Mouse (Mus musculus) testis, adult 10 weeks (tissue): ENCODE data around the gene 4932411N23Rik. TPM values are rescaled to one million over a fixed set of nuclear protein-coding genes. Genes with fewer than 3 reads are reported as not detected.

Experiments used
- polyA plus RNA-seq: library from polyadenylated mRNA; stranded (reverse); fragments of 350-450 nt; fragmentation: Illumina TruSeq; extraction: RNeasy Lipid Tissue Mini Kit (QIAGEN cat#74804); gene quantifications from one replicate; pipeline ENCODE4 v1.2.3, GENCODE M21; 2014; ENCODE audit warnings: low read depth, low replicate concordance

The 4932411N23Rik gene
- polyA plus RNA-seq: 29.7 TPM

GRCm38 (mm10) chrX:126815768-126816167, at the start of gene 4932411N23Rik:
TSS of gene 4932411N23Rik (minus strand) at chrX:126815868.

Other genes starting within 250 kb of the 4932411N23Rik start
- 40.9 TPM for gene Gm382, start 224.1 kb upstream of the 4932411N23Rik start, polyA plus RNA-seq